Mouse (Mus musculus) hindbrain, postnatal 0 days (tissue): Measurements from ENCODE around the gene Mgat5. TPM values are rescaled to one million over a fixed set of nuclear protein-coding genes. Genes with fewer than 3 reads are reported as not detected.

Experiments used
- ATAC-seq: fragments of 200-750 bp; cut with Nextera tagmentation; 2 replicates; pipeline ENCODE4 v1.8.0; 2017; ENCODE audit warnings: mild to moderate bottlenecking, moderate TSS enrichment, moderate library complexity
- DNase-seq: peaks from one replicate; pipeline ENCODE4 v3.0.0-alpha.2; 2015; ENCODE audit warnings: low spot score
- H3K27ac ChIP-seq: fragments of 300-500 bp; sonication (generic); 2 replicates; pipeline ENCODE4 v1.5.1; 2014; ENCODE audit warnings: mild to moderate bottlenecking
- H3K27me3 ChIP-seq: fragments of 300-500 bp; sonication (generic); 2 replicates; pipeline ENCODE4 v1.6.1; 2014; ENCODE audit warnings: low read length, mixed read lengths; ENCODE audit not compliant: insufficient read depth
- H3K36me3 ChIP-seq: fragments of 300-500 bp; sonication (generic); 2 replicates; pipeline ENCODE4 v1.6.1; 2014; ENCODE audit warnings: low read length, mixed read lengths; ENCODE audit not compliant: insufficient read depth
- H3K4me1 ChIP-seq: fragments of 300-500 bp; sonication (generic); 2 replicates; pipeline ENCODE4 v1.6.1; 2014; ENCODE audit warnings: antibody characterized with exemption, low read length, mixed read lengths; ENCODE audit not compliant: insufficient read depth
- H3K4me2 ChIP-seq: fragments of 300-500 bp; sonication (generic); 2 replicates; pipeline ENCODE4 v1.6.1; 2014; ENCODE audit warnings: low read depth, mild to moderate bottlenecking, low read length, moderate library complexity, mixed read lengths
- H3K4me3 ChIP-seq: fragments of 300-500 bp; sonication (generic); 2 replicates; pipeline ENCODE4 v1.5.1; 2014; ENCODE audit warnings: low read length
- H3K9ac ChIP-seq: fragments of 300-500 bp; sonication (generic); replicated peaks from 2 replicates; pipeline ENCODE4 v1.6.1; 2014; ENCODE audit warnings: mild to moderate bottlenecking, low read length, moderate library complexity, mixed read lengths
- H3K9me3 ChIP-seq: fragments of 300-500 bp; sonication (generic); 2 replicates; pipeline ENCODE4 v1.6.1; 2016; ENCODE audit warnings: low read length, mixed read lengths
- CTCF ChIP-seq: IDR thresholded peaks from 2 replicates; pipeline ENCODE4 v1.5.1; 2016; ENCODE audit warnings: antibody characterized with exemption, control low read depth, low read depth
- WGBS: fragments of 180-500 bp; shearing (Covaris S2); extraction: QIAGEN DNeasy Blood & Tissue Kit; methylation state at CpG from one replicate; pipeline ENCODE4 v1.1.7; 2014; 5-methylcytosine and 5-hydroxymethylcytosine counted together
- polyA plus RNA-seq: library from polyadenylated mRNA; unstranded; fragments of >200 nt; fragmentation: Nextera tagmentation; extraction: Ambion mirVana; gene quantifications from 2 replicates; pipeline ENCODE4 v1.2.1, GENCODE M21; 2015
- total RNA-seq: library from RNA; depleted of rRNA; stranded (reverse); fragments of >200 nt; gene quantifications from 2 replicates; pipeline ENCODE4 v1.2.3, GENCODE M21; 2014

Mgat5 gene
- total and polyA plus RNA-seq, 2 experiments from 2014 or later, result 14.8 to 49.3 TPM

DNA sequence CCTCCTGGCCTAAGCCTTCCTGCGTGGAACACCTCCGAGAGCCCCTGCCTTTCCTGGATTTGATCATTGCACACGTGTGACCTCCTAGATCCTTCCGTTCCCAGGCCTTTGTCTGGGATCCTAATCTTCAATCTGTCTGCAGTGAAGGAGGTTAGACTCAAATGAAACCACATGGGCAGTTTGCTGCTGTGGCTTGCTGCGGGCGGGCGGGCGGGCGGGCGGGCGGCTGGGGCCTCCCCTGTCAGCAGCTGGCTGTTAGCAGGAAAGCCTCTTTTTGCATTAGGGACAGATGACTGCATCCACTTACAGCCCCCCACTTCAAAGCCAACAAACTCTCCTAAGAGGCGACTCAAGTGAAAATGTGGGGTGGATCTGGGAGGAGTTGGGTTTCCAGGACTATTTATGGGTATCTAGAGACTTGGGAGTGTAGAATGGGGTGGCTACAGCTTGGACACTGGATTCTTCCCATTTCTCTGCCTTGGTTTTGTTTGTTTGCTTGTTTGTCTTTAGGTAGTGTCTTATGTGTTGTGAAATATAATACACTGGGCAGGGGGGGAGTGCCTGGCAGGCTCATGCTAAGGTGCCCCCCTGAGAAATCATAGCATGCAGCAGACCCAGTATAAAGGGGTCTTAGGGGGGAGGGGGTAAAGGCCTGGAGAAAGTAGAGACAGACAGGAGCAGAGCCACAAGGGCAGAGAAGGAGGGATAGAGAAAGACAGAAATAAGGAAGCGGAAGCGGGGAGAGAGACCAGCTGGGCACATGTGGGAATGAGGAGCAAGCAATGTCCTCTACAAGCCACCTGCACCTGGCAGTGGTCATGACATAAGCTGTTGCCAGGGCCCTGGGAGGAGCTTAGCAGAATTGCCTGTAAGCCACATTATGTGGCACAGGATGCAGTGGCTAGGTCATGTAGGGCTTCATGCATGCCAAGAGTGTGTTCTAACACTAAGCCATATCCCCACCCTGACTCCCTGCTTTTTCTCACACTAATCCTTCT is 238.4 kb downstream of the Mgat5 start:
- no peak for TF ChIP-seq CTCF
- no peak; the same call in 1 of the 2 replicates for ATAC-seq
- Histone ChIP-seq H3K9me3 (no peaks in the 10 kb centered on the region), H3K9ac (no peak overlapping the region), H3K4me3 (no peak overlapping the region), H3K4me2 (no peak overlapping the region), H3K36me3 (peaks cover 5% of the 10 kb centered on the region; the same call in 1 of the 2 replicates), H3K27me3 (no peaks in the 10 kb centered on the region), H3K4me1 (no peaks in the 10 kb centered on the region), H3K27ac (no peak overlapping the region)
- DNase-seq, result no peak
- WGBS, result 37% methylated on average over 14 of the region's 14 CpGs

DNA sequence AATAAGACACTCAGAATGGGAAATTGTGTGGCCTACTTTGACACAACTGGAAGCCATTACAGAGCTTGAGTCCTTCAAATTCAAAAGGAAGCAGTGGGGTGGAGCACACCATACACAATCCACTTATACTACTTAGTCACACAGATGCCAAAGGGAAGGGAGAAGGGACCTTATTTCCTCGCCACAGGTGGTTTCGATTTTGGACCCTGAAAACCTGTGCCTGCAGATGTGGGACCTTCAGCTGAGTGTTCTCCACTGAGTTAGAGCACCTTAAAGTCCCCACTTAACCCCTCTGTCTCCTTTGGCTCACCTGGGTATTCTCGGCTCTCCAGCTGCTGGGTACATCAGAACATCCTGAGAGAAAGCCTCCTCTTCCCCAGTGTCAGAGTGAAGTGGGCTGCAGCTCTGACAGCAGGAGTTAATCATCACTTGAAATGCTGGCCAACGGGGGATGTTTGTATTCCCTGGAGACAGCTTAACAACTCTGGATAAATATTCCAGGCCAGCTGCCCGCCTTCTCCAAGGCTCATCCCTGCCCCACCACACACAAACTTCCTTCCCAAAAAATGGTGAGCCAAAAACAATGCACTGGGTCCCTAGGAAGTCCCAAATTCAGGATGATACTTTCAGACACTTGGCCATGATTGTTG is 240.1 kb downstream of the Mgat5 start:
- Histone ChIP-seq H3K9me3 (no peaks in the 10 kb centered on the region), H3K36me3 (peaks cover 10% of the 10 kb centered on the region; the same call in 1 of the 2 replicates), H3K27ac (no peak overlapping the region), H3K4me2 (no peak overlapping the region), H3K27me3 (no peaks in the 10 kb centered on the region), H3K4me3 (no peak overlapping the region), H3K9ac (no peak overlapping the region), H3K4me1 (no peaks in the 10 kb centered on the region)
- ATAC-seq, result no peak
- no peak for TF ChIP-seq CTCF
- no peak for DNase-seq
- WGBS, result 58% methylated on average over 5 of the region's 5 CpGs

DNA sequence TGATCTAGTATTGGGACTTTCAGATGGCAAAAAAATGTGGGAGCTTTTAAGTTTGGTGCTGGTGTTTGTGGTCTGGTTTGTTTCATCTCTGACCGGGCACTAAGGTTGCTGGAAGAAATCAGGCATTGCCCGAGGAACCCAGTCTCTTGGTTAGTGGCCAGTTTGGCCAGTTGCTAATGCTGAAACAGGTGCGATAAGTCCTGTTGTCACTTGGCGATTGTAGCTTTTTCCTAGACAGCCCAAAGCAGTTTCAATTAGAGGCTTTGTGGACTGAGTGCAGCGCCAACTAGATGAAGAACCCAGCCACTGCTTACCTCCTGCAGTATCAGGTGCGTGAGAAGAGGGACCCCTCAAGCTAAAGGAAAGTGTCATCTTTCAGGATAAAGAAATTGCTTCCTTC is 248.6 kb downstream of the Mgat5 start:
- Histone ChIP-seq H3K27me3 (no peaks in the 10 kb centered on the region), H3K27ac (no peak overlapping the region), H3K4me3 (no peak overlapping the region), H3K36me3 (peaks cover 3% of the 10 kb centered on the region; the same call in 1 of the 2 replicates), H3K9ac (no peak overlapping the region), H3K9me3 (no peaks in the 10 kb centered on the region), H3K4me2 (no peak overlapping the region), H3K4me1 (no peaks in the 10 kb centered on the region)
- DNase-seq (no peak), ATAC-seq (no peak)
- WGBS, result 86% methylated on average over 6 of the region's 6 CpGs
- TF ChIP-seq CTCF, result no peak

DNA sequence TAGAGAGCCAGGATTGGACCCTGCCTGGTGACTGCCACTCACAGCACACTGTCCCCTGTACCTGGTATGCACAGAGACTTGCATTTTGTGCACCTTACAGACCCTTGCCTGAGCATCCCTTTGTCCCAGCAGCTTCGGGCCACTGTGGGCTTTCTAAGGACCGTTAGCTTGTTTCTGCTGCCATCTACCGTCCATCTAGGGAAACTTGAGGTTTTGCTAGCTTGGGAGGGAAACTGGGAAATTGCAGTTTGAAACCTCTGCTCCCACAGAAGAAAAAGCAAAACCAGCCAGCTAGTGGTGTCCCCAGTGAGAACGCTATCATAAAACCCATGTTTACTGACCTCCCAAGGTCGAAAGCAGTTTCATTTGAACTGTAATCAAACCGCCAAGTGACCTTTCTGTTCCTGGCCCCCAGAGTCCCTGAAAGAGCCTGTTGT is 254.2 kb downstream of the Mgat5 start:
- Histone ChIP-seq H3K4me1 (no peaks in the 10 kb centered on the region), H3K4me3 (no peak overlapping the region), H3K27me3 (no peaks in the 10 kb centered on the region), H3K36me3 (peaks cover 14% of the 10 kb centered on the region; the same call in 1 of the 2 replicates), H3K27ac (peak overlapping the region; percentile 16; the same call in 1 of the 2 replicates), H3K4me2 (no peak overlapping the region), H3K9ac (no peak overlapping the region), H3K9me3 (no peaks in the 10 kb centered on the region)
- ATAC-seq (peak; percentile 80), DNase-seq (peak; percentile 93)
- WGBS, result 12% methylated on average over 6 of the region's 6 CpGs
- TF ChIP-seq CTCF, result peak; percentile 93

DNA sequence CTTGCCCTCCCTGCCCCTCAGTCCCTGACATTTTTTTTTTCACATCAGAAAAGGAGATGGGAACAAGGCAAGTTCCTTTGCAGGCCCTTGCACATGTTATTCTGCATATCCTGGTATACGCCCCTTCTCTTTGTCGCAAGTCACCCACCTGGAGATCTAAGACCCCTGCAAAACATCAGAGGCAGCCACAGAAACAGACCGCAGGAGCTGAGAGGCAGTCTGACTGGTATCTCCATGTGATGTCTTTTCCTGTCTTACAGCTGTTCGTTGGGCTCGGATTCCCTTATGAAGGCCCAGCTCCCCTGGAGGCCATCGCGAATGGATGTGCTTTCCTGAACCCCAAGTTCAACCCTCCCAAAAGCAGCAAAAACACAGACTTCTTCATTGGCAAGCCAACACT is 254.8 kb downstream of the Mgat5 start:
- ATAC-seq (no peak), DNase-seq (no peak)
- H3K4me3 ChIP-seq, result no peak overlapping the region
- H3K36me3 ChIP-seq, result peaks cover 14% of the 10 kb centered on the region; the same call in 1 of the 2 replicates
- H3K9me3 ChIP-seq, result no peaks in the 10 kb centered on the region
- TF ChIP-seq CTCF, result no peak
- H3K4me2 ChIP-seq, result no peak overlapping the region
- 83% methylated on average over 7 of the region's 7 CpGs for WGBS
- no peak overlapping the region for H3K27ac ChIP-seq
- H3K4me1 ChIP-seq, result no peaks in the 10 kb centered on the region
- no peak overlapping the region for H3K9ac ChIP-seq
- H3K27me3 ChIP-seq, result no peaks in the 10 kb centered on the region

DNA sequence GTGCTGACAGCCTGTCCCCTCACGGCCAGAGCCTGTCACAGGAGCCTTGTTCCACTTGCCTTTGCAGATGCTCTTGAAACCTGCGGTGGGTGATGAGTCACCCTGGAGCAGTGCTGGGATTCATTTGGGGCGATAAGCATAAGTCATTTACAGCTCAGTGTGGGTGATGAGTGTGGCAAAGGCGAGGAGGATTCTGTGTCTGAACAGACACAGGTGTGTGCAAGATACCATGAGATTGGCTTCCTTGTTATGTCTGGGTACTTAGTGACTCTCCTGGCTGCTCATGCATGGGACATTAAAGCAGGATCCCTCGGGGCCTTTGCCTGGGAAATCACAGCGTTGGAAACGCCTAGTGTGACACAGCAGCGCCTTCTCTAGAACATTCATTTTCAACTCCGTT is 256.2 kb downstream of the Mgat5 start:
- Histone ChIP-seq H3K27me3 (no peaks in the 10 kb centered on the region), H3K9ac (no peak overlapping the region), H3K36me3 (peaks cover 14% of the 10 kb centered on the region; the same call in 1 of the 2 replicates), H3K4me1 (no peaks in the 10 kb centered on the region), H3K4me2 (no peak overlapping the region), H3K27ac (no peak overlapping the region), H3K4me3 (no peak overlapping the region), H3K9me3 (no peaks in the 10 kb centered on the region)
- no peak for DNase-seq
- WGBS, result 61% methylated on average over 9 of the region's 9 CpGs
- TF ChIP-seq CTCF, result no peak
- 0 out of 2 replicates have a peak, but pooled peaks have one; percentile 11 for ATAC-seq
